Mouse (Mus musculus) kidney, adult 11 months (tissue): ENCODE measurements around the gene Kcnma1.

Experiments
- DNase-seq: peaks from one replicate; pipeline ENCODE4 v3.0.0; 2022

Kcnma1 gene

GRCm38 (mm10) chr14:24014391-24014790, at the start of gene Kcnma1:
TSS of gene Kcnma1 (minus strand) at chr14:24014491.
- no peak for DNase-seq

GRCm38 (mm10) chr14:24059747-24060146, 45.5 kb upstream of the Kcnma1 start:
- no peak for DNase-seq

GRCm38 (mm10) chr14:24059287-24059686, 45.0 kb upstream of the Kcnma1 start:
- no peak for DNase-seq

GRCm38 (mm10) chr14:24051821-24052220, 37.5 kb upstream of the Kcnma1 start:
- DNase-seq, result no peak

- no peak for DNase-seq
These were observed 22.3 kb upstream of the Kcnma1 start for GRCm38 (mm10) chr14:24036609-24037008.

GRCm38 (mm10) chr14:24036208-24036535, 21.9 kb upstream of the Kcnma1 start:
- DNase-seq, result no peak

- DNase-seq, result no peak
These were observed 21.4 kb upstream of the Kcnma1 start for GRCm38 (mm10) chr14:24035486-24036207.

GRCm38 (mm10) chr14:24032876-24033389, 18.6 kb upstream of the Kcnma1 start:
- no peak for DNase-seq

GRCm38 (mm10) chr14:24032201-24032600, 17.9 kb upstream of the Kcnma1 start:
- no peak for DNase-seq

- DNase-seq, result no peak
These were observed 6.4 kb upstream of the Kcnma1 start for GRCm38 (mm10) chr14:24020718-24021117.

GRCm38 (mm10) chr14:24009978-24010377, 4.3 kb downstream of the Kcnma1 start:
- no peak for DNase-seq

- DNase-seq, result peak; percentile 48
These were observed 6.0 kb downstream of the Kcnma1 start for GRCm38 (mm10) chr14:24008252-24008651.

GRCm38 (mm10) chr14:24006276-24006675, 8.0 kb downstream of the Kcnma1 start:
- peak; percentile 20 for DNase-seq

- DNase-seq, result peak; percentile 15
These were observed 9.6 kb downstream of the Kcnma1 start for GRCm38 (mm10) chr14:24004471-24005271.

- DNase-seq, result peak; percentile 12
These were observed 10.6 kb downstream of the Kcnma1 start for GRCm38 (mm10) chr14:24003450-24004381.

GRCm38 (mm10) chr14:24002647-24003046, 11.6 kb downstream of the Kcnma1 start:
- DNase-seq, result no peak

- no peak for DNase-seq
These were observed 16.4 kb downstream of the Kcnma1 start for GRCm38 (mm10) chr14:23997912-23998311.

- no peak for DNase-seq
These were observed 18.5 kb downstream of the Kcnma1 start for GRCm38 (mm10) chr14:23995831-23996230.

GRCm38 (mm10) chr14:23990871-23991270, 23.4 kb downstream of the Kcnma1 start:
- no peak for DNase-seq

- peak; percentile 56 for DNase-seq
These were observed 24.6 kb downstream of the Kcnma1 start for GRCm38 (mm10) chr14:23989696-23990095.

- DNase-seq, result no peak
These were observed 32.1 kb downstream of the Kcnma1 start for GRCm38 (mm10) chr14:23982205-23982604.

- DNase-seq, result no peak
These were observed 39.6 kb downstream of the Kcnma1 start for GRCm38 (mm10) chr14:23974685-23975084.

GRCm38 (mm10) chr14:23966471-23966870, 47.8 kb downstream of the Kcnma1 start:
- no peak for DNase-seq
